Mouse (Mus musculus): ENCODE measurements around the gene Olfr598. TPM values are rescaled to one million over a fixed set of nuclear protein-coding genes. Genes with fewer than 3 reads are reported as not detected.

Olfr598 gene
- not detected for polyA plus RNA-seq (2014; fragmentation: Illumina TruSeq; extraction: RNeasy Lipid Tissue Mini Kit (QIAGEN cat#74804); ENCODE audit: low replicate concordance)

GRCm38 (mm10) chr7:103323268-103323667, at the start of gene Olfr598:
Gene Olfr598 (plus strand): TSS chr7:103323568.

GRCm38 (mm10) chr7:103305348-103305747, 18.0 kb upstream of the Olfr598 start, which contains the start of gene Olfr596:
Gene Olfr596 (plus strand): TSS chr7:103305648.

GRCm38 (mm10) chr7:103316015-103316414, 7.4 kb upstream of the Olfr598 start, which contains the start of gene Olfr597:
Gene Olfr597 (plus strand): TSS chr7:103316315.

GRCm38 (mm10) chr7:103335617-103336016, 12.2 kb downstream of the Olfr598 start, which contains the start of gene Olfr599:
Gene Olfr599 (plus strand): TSS chr7:103335917.

GRCm38 (mm10) chr7:103349569-103349968, 26.2 kb downstream of the Olfr598 start, which contains the start of gene Olfr600:
Gene Olfr600 (minus strand): TSS chr7:103349669.

GRCm38 (mm10) chr7:103362555-103362954, 39.2 kb downstream of the Olfr598 start, which contains the start of gene Olfr601:
Gene Olfr601 (minus strand): TSS chr7:103362655.

Other genes starting within 250 kb of the Olfr598 start
- gene Olfr584, start 241.7 kb upstream of the Olfr598 start, polyA plus RNA-seq (2014; fragmentation: Illumina TruSeq; extraction: RNeasy Lipid Tissue Mini Kit (QIAGEN cat#74804); ENCODE audit: low replicate concordance): not detected
- gene Olfr585, start 225.8 kb upstream of the Olfr598 start, polyA plus RNA-seq (2014; fragmentation: Illumina TruSeq; extraction: RNeasy Lipid Tissue Mini Kit (QIAGEN cat#74804); ENCODE audit: low replicate concordance): not detected
- not detected for gene Olfr586, start 197.9 kb upstream of the Olfr598 start, polyA plus RNA-seq (2014; fragmentation: Illumina TruSeq; extraction: RNeasy Lipid Tissue Mini Kit (QIAGEN cat#74804); ENCODE audit: low replicate concordance)
- gene Olfr588-ps1, start 182.7 kb upstream of the Olfr598 start, polyA plus RNA-seq (2014; fragmentation: Illumina TruSeq; extraction: RNeasy Lipid Tissue Mini Kit (QIAGEN cat#74804); ENCODE audit: low replicate concordance): not detected
- gene Olfr589, start 167.2 kb upstream of the Olfr598 start, polyA plus RNA-seq (2014; fragmentation: Illumina TruSeq; extraction: RNeasy Lipid Tissue Mini Kit (QIAGEN cat#74804); ENCODE audit: low replicate concordance): not detected
- not detected for gene Olfr591, start 145.2 kb upstream of the Olfr598 start, polyA plus RNA-seq (2014; fragmentation: Illumina TruSeq; extraction: RNeasy Lipid Tissue Mini Kit (QIAGEN cat#74804); ENCODE audit: low replicate concordance)
- not detected for gene Olfr592, start 138.8 kb upstream of the Olfr598 start, polyA plus RNA-seq (2014; fragmentation: Illumina TruSeq; extraction: RNeasy Lipid Tissue Mini Kit (QIAGEN cat#74804); ENCODE audit: low replicate concordance)
- not detected for gene Olfr593, start 111.7 kb upstream of the Olfr598 start, polyA plus RNA-seq (2014; fragmentation: Illumina TruSeq; extraction: RNeasy Lipid Tissue Mini Kit (QIAGEN cat#74804); ENCODE audit: low replicate concordance)
- gene Olfr594, start 106.6 kb upstream of the Olfr598 start, polyA plus RNA-seq (2014; fragmentation: Illumina TruSeq; extraction: RNeasy Lipid Tissue Mini Kit (QIAGEN cat#74804); ENCODE audit: low replicate concordance): not detected
- gene Usp17ld, start 71.1 kb upstream of the Olfr598 start, polyA plus RNA-seq (2014; fragmentation: Illumina TruSeq; extraction: RNeasy Lipid Tissue Mini Kit (QIAGEN cat#74804); ENCODE audit: low replicate concordance): not detected
- gene Olfr596, start 17.9 kb upstream of the Olfr598 start, polyA plus RNA-seq (2014; fragmentation: Illumina TruSeq; extraction: RNeasy Lipid Tissue Mini Kit (QIAGEN cat#74804); ENCODE audit: low replicate concordance): not detected
- not detected for gene Olfr597, start 7.3 kb upstream of the Olfr598 start, polyA plus RNA-seq (2014; fragmentation: Illumina TruSeq; extraction: RNeasy Lipid Tissue Mini Kit (QIAGEN cat#74804); ENCODE audit: low replicate concordance)
- gene Olfr599, start 12.3 kb downstream of the Olfr598 start, polyA plus RNA-seq (2014; fragmentation: Illumina TruSeq; extraction: RNeasy Lipid Tissue Mini Kit (QIAGEN cat#74804); ENCODE audit: low replicate concordance): not detected
- gene Olfr600, start 26.1 kb downstream of the Olfr598 start, polyA plus RNA-seq (2014; fragmentation: Illumina TruSeq; extraction: RNeasy Lipid Tissue Mini Kit (QIAGEN cat#74804); ENCODE audit: low replicate concordance): not detected
- gene Olfr601, start 39.1 kb downstream of the Olfr598 start, polyA plus RNA-seq (2014; fragmentation: Illumina TruSeq; extraction: RNeasy Lipid Tissue Mini Kit (QIAGEN cat#74804); ENCODE audit: low replicate concordance): not detected
- gene Olfr603, start 62.6 kb downstream of the Olfr598 start, polyA plus RNA-seq (2014; fragmentation: Illumina TruSeq; extraction: RNeasy Lipid Tissue Mini Kit (QIAGEN cat#74804); ENCODE audit: low replicate concordance): not detected
- not detected for gene Usp17lc, start 91.5 kb downstream of the Olfr598 start, polyA plus RNA-seq (2014; fragmentation: Illumina TruSeq; extraction: RNeasy Lipid Tissue Mini Kit (QIAGEN cat#74804); ENCODE audit: low replicate concordance)
- not detected for gene Olfr605, start 121.9 kb downstream of the Olfr598 start, polyA plus RNA-seq (2014; fragmentation: Illumina TruSeq; extraction: RNeasy Lipid Tissue Mini Kit (QIAGEN cat#74804); ENCODE audit: low replicate concordance)
- not detected for gene Olfr606, start 125.5 kb downstream of the Olfr598 start, polyA plus RNA-seq (2014; fragmentation: Illumina TruSeq; extraction: RNeasy Lipid Tissue Mini Kit (QIAGEN cat#74804); ENCODE audit: low replicate concordance)
- gene Olfr607, start 140.6 kb downstream of the Olfr598 start, polyA plus RNA-seq (2014; fragmentation: Illumina TruSeq; extraction: RNeasy Lipid Tissue Mini Kit (QIAGEN cat#74804); ENCODE audit: low replicate concordance): not detected
- gene Olfr608, start 146.3 kb downstream of the Olfr598 start, polyA plus RNA-seq (2014; fragmentation: Illumina TruSeq; extraction: RNeasy Lipid Tissue Mini Kit (QIAGEN cat#74804); ENCODE audit: low replicate concordance): not detected
- gene Olfr609, start 174.5 kb downstream of the Olfr598 start, polyA plus RNA-seq (2014; fragmentation: Illumina TruSeq; extraction: RNeasy Lipid Tissue Mini Kit (QIAGEN cat#74804); ENCODE audit: low replicate concordance): not detected
- gene Olfr610, start 188.6 kb downstream of the Olfr598 start, polyA plus RNA-seq (2014; fragmentation: Illumina TruSeq; extraction: RNeasy Lipid Tissue Mini Kit (QIAGEN cat#74804); ENCODE audit: low replicate concordance): not detected
- gene Olfr611, start 197.3 kb downstream of the Olfr598 start, polyA plus RNA-seq (2014; fragmentation: Illumina TruSeq; extraction: RNeasy Lipid Tissue Mini Kit (QIAGEN cat#74804); ENCODE audit: low replicate concordance): not detected
- not detected for gene Olfr612, start 219.1 kb downstream of the Olfr598 start, polyA plus RNA-seq (2014; fragmentation: Illumina TruSeq; extraction: RNeasy Lipid Tissue Mini Kit (QIAGEN cat#74804); ENCODE audit: low replicate concordance)
- not detected for gene Olfr613, start 224.5 kb downstream of the Olfr598 start, polyA plus RNA-seq (2014; fragmentation: Illumina TruSeq; extraction: RNeasy Lipid Tissue Mini Kit (QIAGEN cat#74804); ENCODE audit: low replicate concordance)
- gene Olfr615, start 232.5 kb downstream of the Olfr598 start, polyA plus RNA-seq (2014; fragmentation: Illumina TruSeq; extraction: RNeasy Lipid Tissue Mini Kit (QIAGEN cat#74804); ENCODE audit: low replicate concordance): not detected
- not detected for gene Olfr616, start 245.6 kb downstream of the Olfr598 start, polyA plus RNA-seq (2014; fragmentation: Illumina TruSeq; extraction: RNeasy Lipid Tissue Mini Kit (QIAGEN cat#74804); ENCODE audit: low replicate concordance)
- gene Olfr617, start 249.5 kb downstream of the Olfr598 start, polyA plus RNA-seq (2014; fragmentation: Illumina TruSeq; extraction: RNeasy Lipid Tissue Mini Kit (QIAGEN cat#74804); ENCODE audit: low replicate concordance): not detected